Mouse (Mus musculus) megakaryocyte, adult 5-6 weeks (primary cell): ENCODE measurements at regions not wholly inside any gene's neighbourhood (a gene's known extent, or its start where the extent isn't known, plus 50 kb on each side); places are given as distances from the start of the nearest gene placed in this dataset.
A peak's percentile ranks its signal among the peaks of the same experiment; 100 is the strongest.

Experiments
- ATAC-seq: 2 replicates; pipeline ENCODE4 v1.8.0; 2016; ENCODE audit warnings: mild to moderate bottlenecking, inconsistent platforms; ENCODE audit not compliant: poor library complexity, severe bottlenecking

GRCm38 (mm10) chr14:69107796-69108195 is 186.3 kb downstream of the Synb start:
- ATAC-seq = no peak

GRCm38 (mm10) chr14:69104646-69105045 is 189.5 kb downstream of the Synb start:
- ATAC-seq = no peak

- no peak for ATAC-seq
These were observed 190.6 kb downstream of the Synb start for GRCm38 (mm10) chr14:69103371-69104009.

GRCm38 (mm10) chr14:69100866-69101265 is 193.2 kb downstream of the Synb start:
- peak; percentile 52; the same call in 1 of the 2 replicates for ATAC-seq

GRCm38 (mm10) chr14:69095599-69095998 is 198.5 kb downstream of the Synb start:
- ATAC-seq = no peak
